Comparison of ENCODE assay signal across 13 mouse cellular contexts in genomic region chr14:121106906-121107305, GRCm38 (mm10).
DNase-seq lines count a peak whose midpoint lies in the region; ATAC-seq lines count a peak whose summit lies in the region.
"Had no signal": no experiment of that assay in that cellular context is flagged by ENCODE, and none has a peak within 500 bp of the region (broad histone marks: within the 10 kb centered on the region; RNA-seq: fewer than 3 reads in every experiment).

No protein-coding gene starts in this region.

- 0 out of 2 replicates have a peak overlapping the region, but pooled peaks have one; percentile 16 for H3K27ac ChIP-seq in kidney, embryonic 15.5 days
- H3K27ac ChIP-seq in kidney, embryonic 14.5 days (ENCODE audit: low read depth, low read length) = no peak overlapping the region; the same call in 1 of the 2 replicates
- H3K27ac ChIP-seq: liver, embryonic 12.5 days had no signal

- no peak overlapping the region for H3K4me2 ChIP-seq in kidney, embryonic 15.5 days
- H3K4me2 ChIP-seq in kidney, embryonic 14.5 days (replicated peaks; ENCODE audit: low read depth, low read length) = no peak overlapping the region
- H3K4me2 ChIP-seq: liver, embryonic 12.5 days had no signal

- peak; percentile 54 for DNase-seq in embryo, embryonic 10 days (ENCODE audit: low spot score)
- no peak for DNase-seq in embryo, embryonic 11 days
- DNase-seq in retina, postnatal 1 day = peak; percentile 32
- DNase-seq in retina, embryonic 14.5 days (ENCODE audit: low spot score) = no peak
- peak; percentile 56 for DNase-seq in yolk sac, embryonic 10.5 days (ENCODE audit: low spot score)
- no peak for DNase-seq in thymus, postnatal 36 days
- DNase-seq: adrenal gland, adult 8-10 months; cerebellum, postnatal 14 days; lung, postnatal 36 days had no signal

- 0 out of 2 replicates have a peak, but pooled peaks have one; percentile 7 for ATAC-seq in kidney, embryonic 15.5 days (replicated peaks; ENCODE audit: low FRiP score)
- no peak for ATAC-seq in kidney, embryonic 14.5 days (ENCODE audit: low FRiP score, low TSS enrichment)

- WGBS in kidney, embryonic 15.5 days = 31% methylated on average over 4 of the region's 4 CpGs
- 39% methylated on average over 4 of the region's 4 CpGs for WGBS in kidney, embryonic 14.5 days

- H3K27me3 ChIP-seq in kidney, embryonic 15.5 days = no peaks in the 10 kb centered on the region
- no peaks in the 10 kb centered on the region for H3K27me3 ChIP-seq in kidney, embryonic 14.5 days (ENCODE audit: control insufficient read depth, insufficient read depth, low read length)
- H3K27me3 ChIP-seq: liver, embryonic 12.5 days had no signal

- H3K4me1 ChIP-seq in kidney, embryonic 15.5 days = peaks cover 94% of the 10 kb centered on the region
- peaks cover 76% of the 10 kb centered on the region for H3K4me1 ChIP-seq in kidney, embryonic 14.5 days (ENCODE audit: control insufficient read depth, insufficient read depth, low read length)

- no peaks in the 10 kb centered on the region for H3K9me3 ChIP-seq in kidney, embryonic 15.5 days (replicated peaks)
- no peaks in the 10 kb centered on the region for H3K9me3 ChIP-seq in kidney, embryonic 14.5 days (ENCODE audit: control insufficient read depth, low read length)
- H3K9me3 ChIP-seq: liver, embryonic 12.5 days had no signal

- no peak overlapping the region for H3K9ac ChIP-seq in kidney, embryonic 15.5 days
- no peak overlapping the region for H3K9ac ChIP-seq in kidney, embryonic 14.5 days (ENCODE audit: low read depth, low read length)
- H3K9ac ChIP-seq: liver, embryonic 12.5 days had no signal

- H3K36me3 ChIP-seq in kidney, embryonic 15.5 days = peaks cover 10% of the 10 kb centered on the region
- H3K36me3 ChIP-seq in kidney, embryonic 14.5 days (ENCODE audit: control insufficient read depth, insufficient read depth, low read length) = peaks cover 3% of the 10 kb centered on the region; the same call in 1 of the 2 replicates

- no peak overlapping the region for H3K4me3 ChIP-seq in kidney, embryonic 15.5 days (replicated peaks)
- no peak overlapping the region for H3K4me3 ChIP-seq in kidney, embryonic 14.5 days (ENCODE audit: low read length)
- H3K4me3 ChIP-seq: left cerebral cortex, adult 2 months; liver, embryonic 12.5 days had no signal

Comparison
In these comparisons a context has a peak if more than half of its experiments do, and no peak if none do; other contexts are left out.
1. DNase-seq: peak in embryo, embryonic 10 days (single experiment), retina, postnatal 1 day (single experiment) and yolk sac, embryonic 10.5 days (single experiment); none in embryo, embryonic 11 days (single experiment), retina, embryonic 14.5 days (single experiment) and thymus, postnatal 36 days (0 of 2).